Comparison of ENCODE assay signal across 18 mouse cellular contexts in the genomic region with DNA sequence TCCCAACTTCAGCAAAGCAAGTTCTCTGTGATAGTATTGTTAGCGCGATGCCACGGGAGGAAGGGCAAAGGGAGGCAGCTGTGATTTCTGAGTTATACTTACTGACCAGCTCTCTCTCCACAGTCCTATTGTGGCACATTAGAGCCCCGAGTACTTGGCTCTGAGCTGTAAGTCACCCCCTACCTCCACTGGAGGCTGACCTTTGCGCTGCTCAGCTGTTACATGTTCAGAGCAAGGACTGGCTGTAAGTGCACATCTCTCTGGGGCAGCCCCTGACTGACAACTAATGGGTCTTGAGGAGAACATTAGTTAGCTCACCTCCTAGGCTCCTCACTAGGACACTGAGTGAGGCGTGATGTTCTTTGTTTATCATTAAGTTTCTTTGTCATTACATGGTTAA. TPM values are rescaled to one million over a fixed set of nuclear protein-coding genes. Genes with fewer than 3 reads are reported as not detected.
A peak's percentile ranks its signal among the peaks of the same experiment; 100 is the strongest.
DNase-seq lines count a peak whose midpoint lies in the region; ATAC-seq and TF ChIP-seq lines count a peak whose summit lies in the region.
"Had no signal": no experiment of that assay in that cellular context is flagged by ENCODE, and none has a peak within 500 bp of the region (broad histone marks: within the 10 kb centered on the region; RNA-seq: fewer than 3 reads in every experiment).

No protein-coding gene starts in this region.

- TF ChIP-seq CTCF in cortical plate, adult 2 months (IDR thresholded peaks at IDR 0.05; ENCODE audit: extremely low read depth, insufficient read depth, low read length), result no peak

- no peak overlapping the region for H3K9ac ChIP-seq in hindbrain, embryonic 15.5 days
- H3K9ac ChIP-seq in hindbrain, embryonic 11.5 days (ENCODE audit: low read depth, low read length), result no peak overlapping the region
- no peak overlapping the region for H3K9ac ChIP-seq in embryonic facial prominence, embryonic 15.5 days
- H3K9ac ChIP-seq: intestine, embryonic 15.5 days; liver, embryonic 12.5 days had no signal

- no peak for ATAC-seq in hindbrain, embryonic 15.5 days (ENCODE audit: low FRiP score, low read depth)
- no peak for ATAC-seq in hindbrain, embryonic 11.5 days (ENCODE audit: low FRiP score)
- ATAC-seq in embryonic facial prominence, embryonic 15.5 days (ENCODE audit: insufficient number of reproducible peaks, low FRiP score, low TSS enrichment, low read depth), result no peak
- ATAC-seq: forebrain, embryonic 15.5 days; intestine, embryonic 15.5 days; liver, embryonic 12.5 days had no signal

- TF ChIP-seq POLR2A in cortical plate, adult 2 months (IDR thresholded peaks at IDR 0.05; ENCODE audit: extremely low read depth, insufficient read depth, low read length), result no peak

- 78% methylated on average over 6 of the region's 6 CpGs for WGBS in hindbrain, embryonic 15.5 days
- 82% methylated on average over 6 of the region's 6 CpGs for WGBS in hindbrain, embryonic 11.5 days
- 81% methylated on average over 6 of the region's 6 CpGs for WGBS in embryonic facial prominence, embryonic 15.5 days

- H3K4me2 ChIP-seq in hindbrain, embryonic 15.5 days, result peak overlapping the region; percentile 63
- H3K4me2 ChIP-seq in hindbrain, embryonic 11.5 days (replicated peaks; ENCODE audit: low read depth, low read length), result no peak overlapping the region
- H3K4me2 ChIP-seq in embryonic facial prominence, embryonic 15.5 days (replicated peaks), result 0 out of 2 replicates have a peak overlapping the region, but pooled peaks have one; percentile 87
- H3K4me2 ChIP-seq: liver, embryonic 12.5 days had no signal

- H3K27ac ChIP-seq in hindbrain, embryonic 15.5 days (replicated peaks), result no peak overlapping the region
- H3K27ac ChIP-seq in hindbrain, embryonic 11.5 days (ENCODE audit: low read depth, low read length), result no peak overlapping the region
- no peak overlapping the region for H3K27ac ChIP-seq in cortical plate, adult 2 months (ENCODE audit: insufficient read depth, low read length)
- no peak overlapping the region for H3K27ac ChIP-seq in embryonic facial prominence, embryonic 15.5 days (replicated peaks)
- H3K27ac ChIP-seq: forebrain, embryonic 15.5 days; gastrocnemius, adult 2 months; heart, adult 2 months; intestine, embryonic 15.5 days; liver, embryonic 12.5 days had no signal

- H3K27me3 ChIP-seq in hindbrain, embryonic 15.5 days, result peaks cover 13% of the 10 kb centered on the region; the same call in 1 of the 2 replicates
- H3K27me3 ChIP-seq in hindbrain, embryonic 11.5 days (ENCODE audit: control insufficient read depth, insufficient read depth, low read length), result peaks cover 18% of the 10 kb centered on the region
- peaks cover 27% of the 10 kb centered on the region for H3K27me3 ChIP-seq in embryonic facial prominence, embryonic 15.5 days
- H3K27me3 ChIP-seq: forebrain, embryonic 15.5 days had no signal

- H3K36me3 ChIP-seq in hindbrain, embryonic 15.5 days, result no peaks in the 10 kb centered on the region
- no peaks in the 10 kb centered on the region for H3K36me3 ChIP-seq in hindbrain, embryonic 11.5 days (ENCODE audit: control insufficient read depth, insufficient read depth, low read length)
- no peaks in the 10 kb centered on the region for H3K36me3 ChIP-seq in embryonic facial prominence, embryonic 15.5 days
- H3K36me3 ChIP-seq: forebrain, embryonic 15.5 days; intestine, embryonic 15.5 days; liver, embryonic 12.5 days had no signal

- H3K4me3 ChIP-seq in hindbrain, embryonic 15.5 days, result 0 out of 2 replicates have a peak overlapping the region, but pooled peaks have one; percentile 50
- H3K4me3 ChIP-seq in hindbrain, embryonic 11.5 days (ENCODE audit: low read depth, low read length), result no peak overlapping the region
- peak overlapping the region; percentile 96 for H3K4me3 ChIP-seq in cortical plate, adult 2 months (ENCODE audit: insufficient read depth, low read length)
- H3K4me3 ChIP-seq in embryonic facial prominence, embryonic 15.5 days (replicated peaks), result peak overlapping the region; percentile 51; the same call in 1 of the 2 replicates
- H3K4me3 ChIP-seq: heart, adult 2 months; intestine, embryonic 15.5 days; liver, embryonic 12.5 days; megakaryocyte, embryonic 14.5 days had no signal

- peaks cover 8% of the 10 kb centered on the region for H3K4me1 ChIP-seq in hindbrain, embryonic 15.5 days (replicated peaks)
- peaks cover 3% of the 10 kb centered on the region; the same call in 1 of the 2 replicates for H3K4me1 ChIP-seq in hindbrain, embryonic 11.5 days (replicated peaks; ENCODE audit: control insufficient read depth, insufficient read depth, low read length)
- H3K4me1 ChIP-seq in cortical plate, adult 2 months (ENCODE audit: control insufficient read depth, insufficient read depth, low read length), result no peaks in the 10 kb centered on the region
- H3K4me1 ChIP-seq in embryonic facial prominence, embryonic 15.5 days, result peaks cover 15% of the 10 kb centered on the region

- H3K9me3 ChIP-seq in hindbrain, embryonic 15.5 days, result no peaks in the 10 kb centered on the region
- no peaks in the 10 kb centered on the region for H3K9me3 ChIP-seq in hindbrain, embryonic 11.5 days (ENCODE audit: control insufficient read depth, low read length)
- no peaks in the 10 kb centered on the region for H3K9me3 ChIP-seq in embryonic facial prominence, embryonic 15.5 days (replicated peaks)
- H3K9me3 ChIP-seq: forebrain, embryonic 15.5 days; intestine, embryonic 15.5 days; liver, embryonic 12.5 days; megakaryocyte, embryonic 14.5 days had no signal

- no peak for DNase-seq in hindbrain, embryonic 11.5 days (ENCODE audit: low spot score)
- DNase-seq in kidney, postnatal 14 days, result peak; percentile 69
- no peak for DNase-seq in spleen, postnatal 14 days (ENCODE audit: low spot score in 2 of 2)
- no peak for DNase-seq in testis, postnatal 10 days (ENCODE audit: low spot score)
- DNase-seq: adrenal gland, adult 2 months; cerebellum, adult 2 months; gastrocnemius, adult 2 months; heart, adult 2 months; heart, postnatal 10 days; left cerebral cortex, postnatal 4 days; right cerebral cortex, postnatal 4 days had no signal

RNA-seq across cellular contexts. Expression of gene Dclk3, which starts 1.6 kb away (rescaled TPM):
- polyA plus RNA-seq in hindbrain, embryonic 15.5 days (2015; fragmentation: Nextera tagmentation; extraction: Ambion mirVana), result 6.7 and 7.6 TPM in 2 replicates
- 0.32 and 1.1 TPM in 2 replicates for polyA plus RNA-seq in hindbrain, embryonic 11.5 days (2014; fragmentation: Nextera tagmentation; extraction: Ambion mirVana)
- polyA plus RNA-seq in cortical plate, adult 2 months (2012; rRNA removed), result 24.8 and 28.7 TPM in 2 replicates
- polyA plus RNA-seq in embryonic facial prominence, embryonic 15.5 days (2015; fragmentation: Nextera tagmentation; extraction: Ambion mirVana), result 5.2 and 6.1 TPM in 2 replicates
